Mouse (Mus musculus) ES-E14 (cell line): ENCODE data around the gene Smim11.

Source experiments
- HCFC1 ChIP-seq: IDR thresholded peaks from 2 replicates; pipeline ENCODE4 v1.6.1; 2012; ENCODE audit warnings: low read length, inconsistent platforms, borderline replicate concordance; ENCODE audit not compliant: insufficient read depth
- ZC3H11A ChIP-seq: IDR thresholded peaks from 2 replicates; pipeline ENCODE4 v1.6.1; 2012; ENCODE audit warnings: low read depth, mild to moderate bottlenecking, inconsistent platforms, low read length, borderline replicate concordance

DNA sequence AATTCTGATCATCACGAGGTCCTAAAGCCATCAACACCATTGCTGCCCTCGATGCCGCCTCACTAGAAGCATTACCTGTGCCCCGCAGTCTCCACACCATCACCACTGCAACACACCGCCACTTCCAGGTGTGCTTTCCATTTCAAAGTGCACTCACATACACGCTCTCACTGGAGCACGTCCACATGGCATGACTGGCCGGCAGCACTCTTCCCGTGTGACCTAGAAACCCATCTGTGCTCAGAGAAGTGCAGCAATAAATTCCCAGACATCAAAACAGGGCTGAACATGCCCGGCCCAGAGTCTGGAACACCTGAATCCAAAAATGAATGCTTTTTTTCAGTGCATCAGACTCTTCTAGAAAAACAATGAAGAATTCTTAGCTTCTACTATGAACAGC, 26.8 kb downstream of the Smim11 start:
- TF ChIP-seq ZC3H11A (no peak), HCFC1 (no peak)
